ENCODE assay signal across 16 mouse cellular contexts in genomic region chr5:33211254-33211653, GRCm38 (mm10). TPM values are rescaled to one million over a fixed set of nuclear protein-coding genes. Genes with fewer than 3 reads are reported as not detected.
DNase-seq lines count a peak whose midpoint lies in the region.
"Had no signal": no experiment of that assay in that cellular context is flagged by ENCODE, and none has a peak within 500 bp of the region (broad histone marks: within the 10 kb centered on the region; RNA-seq: fewer than 3 reads in every experiment).

No protein-coding gene starts in this region.

- peak; percentile 61 for DNase-seq in adrenal gland, postnatal 10 days
- no peak for DNase-seq in adrenal gland, postnatal 4 days (ENCODE audit: low spot score in 2 of 2)
- peak; percentile 88 for DNase-seq in heart, adult 11 months
- no peak for DNase-seq in heart, postnatal 25 days (ENCODE audit: low spot score)
- DNase-seq in NIH3T3 (ENCODE audit: low read depth), result peak; percentile 58
- DNase-seq: adrenal gland, adult 2 months; adrenal gland, postnatal 14 days; B cell, adult 2 months; cerebellum, adult 11 months; cerebellum, adult 18-20 months; cerebellum, adult 8-10 months; cerebellum, adult 9-11 months; cerebellum, postnatal 14 days; cerebellum, postnatal 36 days; embryo, embryonic 11 days had no signal

- intact Hi-C loops in heart, postnatal 25 days (cut with DNase I), result no loop called here

RNA-seq across cellular contexts. Expression of gene Spon2, which starts 7.0 kb away (rescaled TPM):
- total RNA-seq in adrenal gland, postnatal 10 days (2021), result 1 to 10 TPM; 7.8 to 8.5 TPM
- total RNA-seq in adrenal gland, postnatal 4 days (2021), result 1 to 10 TPM; 5.2 to 9.7 TPM
- 10 to 100 TPM in 1 of 2 experiments, 1 to 10 TPM in 1; 3.4 to 13.6 TPM for total RNA-seq in heart, postnatal 25 days (2021)
- total RNA-seq: CH12.LX had no signal

Comparison
In these comparisons a context has a peak if more than half of its experiments do, and no peak if none do; other contexts are left out.
1. DNase-seq: peak in adrenal gland, postnatal 10 days (single experiment), heart, adult 11 months (single experiment) and NIH3T3 (single experiment); none in adrenal gland, postnatal 4 days (0 of 2) and heart, postnatal 25 days (single experiment).